Mouse (Mus musculus) monocyte, adult 5-6 weeks (primary cell): Measurements from ENCODE around the gene Ubxn1. TPM values are rescaled to one million over a fixed set of nuclear protein-coding genes. Genes with fewer than 3 reads are reported as not detected.
A peak's percentile ranks its signal among the peaks of the same experiment; 100 is the strongest.
"Not testable (repeated sequence)": the region's sequence is repeated elsewhere in the genome, so short reads cannot be mapped to it uniquely, and the experiment has no call there.

Experiments
- ATAC-seq: fragments of 153-309, 156-312 bp; replicated peaks from 2 replicates; pipeline ENCODE4 v1.8.0; 2017; ENCODE audit warnings: mild to moderate bottlenecking; ENCODE audit not compliant: low TSS enrichment, insufficient number of reproducible peaks, severe bottlenecking, poor library complexity, low FRiP score
- total RNA-seq: library from RNA; stranded (forward); fragments of 200-1000, 200-491, 200-594 nt; gene quantifications from 3 replicates; pipeline ENCODE4 v1.2.3, GENCODE M21; 2017

The Ubxn1 gene
- total RNA-seq, 1 experiment from 2014 or later = 274 TPM

- ATAC-seq = no peak
Measured at GRCm38 (mm10) chr19:8895397-8895960, 24.2 kb downstream of the Ubxn1 start.

DNA sequence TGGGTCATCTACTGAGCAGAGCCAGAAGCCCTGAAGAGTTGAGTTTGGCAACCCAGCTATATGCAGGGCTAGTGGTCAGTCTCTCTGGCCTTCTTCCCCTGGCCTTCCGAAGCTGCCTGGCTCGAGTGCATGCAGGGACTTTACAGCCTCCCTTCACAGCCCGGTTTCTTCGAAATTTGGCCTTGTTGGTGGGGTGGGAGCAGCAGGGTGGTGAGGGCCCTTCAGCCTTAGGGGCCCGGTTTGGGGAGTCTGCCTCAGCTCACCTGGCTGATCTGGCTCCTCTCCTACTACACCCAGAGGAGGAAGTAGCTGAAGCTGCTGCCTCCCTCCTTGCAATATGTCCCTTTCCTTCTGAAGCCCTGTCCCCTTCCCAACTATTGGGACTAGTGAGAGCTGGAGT is 24.9 kb downstream of the Ubxn1 start:
- not testable (repeated sequence) for ATAC-seq

GRCm38 (mm10) chr19:8897211-8897864 is 26.0 kb downstream of the Ubxn1 start:
- not testable (repeated sequence) for ATAC-seq

GRCm38 (mm10) chr19:8897865-8898495 is 26.7 kb downstream of the Ubxn1 start, which contains the start of gene Ganab:
Gene Ganab (plus strand): TSS chr19:8898071.
- peak; percentile 98 for ATAC-seq

GRCm38 (mm10) chr19:8898576-8898975 is 27.3 kb downstream of the Ubxn1 start:
- ATAC-seq = no peak

- no peak for ATAC-seq
Measured at GRCm38 (mm10) chr19:8899079-8899478, 27.8 kb downstream of the Ubxn1 start.

GRCm38 (mm10) chr19:8903412-8903811 is 32.1 kb downstream of the Ubxn1 start:
- no peak for ATAC-seq

GRCm38 (mm10) chr19:8908531-8908930 is 37.2 kb downstream of the Ubxn1 start:
- no peak for ATAC-seq

DNA sequence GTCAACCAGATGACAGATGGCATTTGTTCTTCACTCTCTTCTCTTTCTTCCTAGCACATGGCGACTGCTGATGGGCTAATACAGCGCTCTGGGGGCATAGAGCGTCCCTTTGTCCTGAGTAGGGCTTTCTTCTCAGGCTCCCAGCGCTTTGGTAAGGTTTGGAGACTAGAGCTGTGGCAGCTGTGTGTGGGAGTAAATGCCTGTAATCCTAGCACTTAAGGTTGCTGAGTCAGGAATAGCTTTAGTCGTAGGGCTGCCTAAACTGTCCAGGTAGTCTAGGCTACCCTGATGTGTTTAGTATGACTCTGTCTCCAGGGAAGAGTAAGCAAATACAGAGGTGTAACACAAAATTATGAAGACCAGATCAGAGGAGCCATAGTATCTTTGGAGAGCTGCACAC is 40.5 kb downstream of the Ubxn1 start:
- no peak for ATAC-seq

GRCm38 (mm10) chr19:8914212-8914611 is 42.9 kb downstream of the Ubxn1 start:
- ATAC-seq = no peak

DNA sequence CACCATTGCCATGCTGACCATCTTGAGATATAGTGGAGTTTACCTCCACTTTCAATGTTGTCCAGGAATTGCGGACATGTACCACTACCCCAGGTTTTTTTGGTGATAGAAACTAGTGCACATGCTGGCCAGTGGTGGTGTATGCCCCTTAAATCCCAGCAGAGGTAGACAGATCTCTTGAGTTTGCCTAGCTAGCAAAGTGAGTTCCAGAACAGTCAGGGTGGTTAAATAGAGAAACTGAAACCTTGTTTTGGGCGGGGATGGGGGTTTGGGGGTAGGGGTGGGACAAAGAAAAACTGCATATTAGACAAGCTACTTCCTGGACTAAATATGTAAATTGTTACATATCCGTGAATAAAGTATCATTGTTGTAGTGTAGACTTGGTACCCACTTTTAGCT is 47.7 kb downstream of the Ubxn1 start:
- ATAC-seq = no peak

- ATAC-seq = no peak
Measured at GRCm38 (mm10) chr19:8919684-8920072, 48.4 kb downstream of the Ubxn1 start.

DNA sequence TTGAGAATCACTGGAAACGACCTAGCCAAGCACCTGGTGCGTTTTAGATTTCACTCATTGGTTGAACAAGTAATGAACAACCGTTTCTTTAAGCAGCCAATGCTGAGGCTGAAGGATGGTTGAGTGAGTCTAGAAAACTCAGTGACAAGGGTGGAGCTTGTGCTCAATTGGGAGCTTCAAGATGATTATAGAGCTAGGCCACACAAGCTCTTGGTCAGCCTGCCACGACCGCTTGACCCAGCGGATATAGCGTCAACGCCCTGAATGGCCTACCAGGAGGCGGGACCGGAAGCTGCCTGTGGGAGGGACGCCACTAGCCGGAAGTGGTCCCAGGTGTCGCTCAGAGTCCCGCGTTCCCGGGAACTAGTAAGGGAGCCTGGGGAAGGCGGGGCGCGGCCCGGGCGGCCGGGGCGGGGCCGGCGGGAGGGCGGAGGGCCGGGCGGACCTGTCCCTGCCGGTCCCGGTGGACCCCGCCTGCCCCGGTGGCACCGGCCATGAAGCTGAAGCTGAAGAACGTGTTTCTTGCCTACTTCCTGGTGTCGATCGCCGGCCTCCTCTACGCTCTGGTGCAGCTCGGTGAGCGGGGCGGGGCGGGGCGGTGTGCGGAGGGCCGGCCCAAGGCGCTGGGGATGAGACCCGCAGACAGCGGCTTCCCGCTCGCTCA is 48.9 kb downstream of the Ubxn1 start, which contains the start of gene B3gat3:
Gene B3gat3 (plus strand): TSS at position 302 of the 664 bp plus-strand sequence.
- peak; percentile 96 for ATAC-seq

- no peak; the same call in 1 of the 2 replicates for ATAC-seq
Measured at GRCm38 (mm10) chr19:8920836-8921291, 49.6 kb downstream of the Ubxn1 start.

DNA sequence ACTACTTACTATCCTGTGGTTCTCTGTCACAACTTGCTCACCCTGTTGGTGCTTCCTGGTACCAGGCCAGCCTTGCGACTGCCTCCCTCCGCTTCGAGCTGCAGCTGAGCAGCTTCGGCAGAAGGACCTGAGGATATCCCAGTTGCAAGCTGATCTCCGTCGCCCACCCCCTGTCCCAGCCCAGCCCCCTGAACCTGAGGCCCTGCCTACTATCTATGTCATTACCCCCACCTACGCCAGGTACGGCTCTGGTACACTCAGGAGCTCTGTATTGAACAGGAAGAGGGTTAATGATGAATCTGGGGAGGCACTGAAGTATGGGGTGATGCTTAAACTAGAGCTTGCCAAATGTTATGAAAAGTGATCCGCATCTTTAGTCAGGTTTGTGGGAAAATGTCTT is 50.4 kb downstream of the Ubxn1 start:
- no peak for ATAC-seq

Other genes starting within 250 kb of the Ubxn1 start
- gene Chrm1, start 207.7 kb upstream of the Ubxn1 start, total RNA-seq = not detected in 3 replicates
- gene Slc3a2, start 148.1 kb upstream of the Ubxn1 start, total RNA-seq = 61.4 to 198 TPM (median 77.3 TPM) in 3 replicates
- 32.5 to 68.4 TPM (median 56.6 TPM) in 3 replicates for gene Wdr74, start 135.7 kb upstream of the Ubxn1 start, total RNA-seq
- 1.9 to 2.8 TPM in 2 of 3 replicates, not detected in the other for gene 1700092M07Rik, start 130.8 kb upstream of the Ubxn1 start, total RNA-seq
- gene Stx5a, start 130.1 kb upstream of the Ubxn1 start, total RNA-seq = 105 to 173 TPM (median 138 TPM) in 3 replicates
- gene Nxf1, start 114.4 kb upstream of the Ubxn1 start, total RNA-seq = 85.6 to 138 TPM (median 127 TPM) in 3 replicates
- 10.2 to 19.0 TPM (median 12.6 TPM) in 3 replicates for gene Tmem223, start 100.5 kb upstream of the Ubxn1 start, total RNA-seq
- 86.6 to 115 TPM (median 101 TPM) in 3 replicates for gene Tmem179b, start 97.0 kb upstream of the Ubxn1 start, total RNA-seq
- gene Taf6l, start 85.1 kb upstream of the Ubxn1 start, total RNA-seq = 2.0 to 11.4 TPM (median 4.5 TPM) in 3 replicates
- 31.6 to 48.4 TPM (median 47.3 TPM) in 3 replicates for gene Polr2g, start 72.9 kb upstream of the Ubxn1 start, total RNA-seq
- gene Zbtb3, start 68.9 kb upstream of the Ubxn1 start, total RNA-seq = 0.85 to 1.2 TPM (median 1.1 TPM) in 3 replicates
- gene Ttc9c, start 52.2 kb upstream of the Ubxn1 start, total RNA-seq = 40.1 to 52.8 TPM (median 48.3 TPM) in 3 replicates
- 84.4 to 149 TPM (median 101 TPM) in 3 replicates for gene Hnrnpul2, start 51.5 kb upstream of the Ubxn1 start, total RNA-seq
- 40.4 to 54.5 TPM (median 44.1 TPM) in 3 replicates for gene AC129217.1, start 41.7 kb upstream of the Ubxn1 start, total RNA-seq
- gene Bscl2, start 34.0 kb upstream of the Ubxn1 start, total RNA-seq = 25.1 to 34.8 TPM (median 30.9 TPM) in 3 replicates
- 0.39 to 0.64 TPM in 2 of 3 replicates, not detected in the other for gene Gng3, start 32.3 kb upstream of the Ubxn1 start, total RNA-seq
- 0.10 to 0.78 TPM (median 0.32 TPM) in 3 replicates for gene Lrrn4cl, start 20.7 kb upstream of the Ubxn1 start, total RNA-seq
- gene Uqcc3, start 9.4 kb downstream of the Ubxn1 start, total RNA-seq = 45.0 to 55.1 TPM (median 54.5 TPM) in 3 replicates
- gene Lbhd1, start 12.2 kb downstream of the Ubxn1 start, total RNA-seq = 18.1 to 52.5 TPM (median 21.3 TPM) in 3 replicates
- not detected in 3 replicates for gene Gm49403, start 12.4 kb downstream of the Ubxn1 start, total RNA-seq
- 62.5 to 90.9 TPM (median 65.3 TPM) in 3 replicates for gene 1810009A15Rik, start 17.4 kb downstream of the Ubxn1 start, total RNA-seq
- gene Gm49416, start 17.4 kb downstream of the Ubxn1 start, total RNA-seq = not detected in 3 replicates
- 5.8 to 9.1 TPM (median 7.4 TPM) in 3 replicates for gene Ints5, start 21.5 kb downstream of the Ubxn1 start, total RNA-seq
- gene Ganab, start 26.6 kb downstream of the Ubxn1 start, total RNA-seq = 57.5 to 87.0 TPM (median 59.6 TPM) in 3 replicates
- gene B3gat3, start 48.9 kb downstream of the Ubxn1 start, total RNA-seq = 34.2 to 75.8 TPM (median 50.2 TPM) in 3 replicates
- gene Rom1, start 57.9 kb downstream of the Ubxn1 start, total RNA-seq = 2.1 to 7.6 TPM (median 3.6 TPM) in 3 replicates
- 39.3 to 101 TPM (median 62.5 TPM) in 3 replicates for gene Eml3, start 58.1 kb downstream of the Ubxn1 start, total RNA-seq
- 129 to 201 TPM (median 158 TPM) in 3 replicates for gene Mta2, start 70.4 kb downstream of the Ubxn1 start, total RNA-seq
- 14.8 to 16.9 TPM (median 16.7 TPM) in 3 replicates for gene Tut1, start 82.4 kb downstream of the Ubxn1 start, total RNA-seq
- 313 to 352 TPM (median 341 TPM) in 3 replicates for gene Eef1g, start 95.5 kb downstream of the Ubxn1 start, total RNA-seq
- gene Ahnak, start 117.8 kb downstream of the Ubxn1 start, total RNA-seq = 408 to 1,020 TPM (median 414 TPM) in 3 replicates
- not detected in 3 replicates for gene Scgb1a1, start 216.5 kb downstream of the Ubxn1 start, total RNA-seq